Mouse (Mus musculus) neural tube, embryonic 14.5 days (tissue): ENCODE results near the gene Glyctk. TPM values are rescaled to one million over a fixed set of nuclear protein-coding genes. Genes with fewer than 3 reads are reported as not detected.

Experiments
- ATAC-seq: fragments of 200-750 bp; cut with Nextera tagmentation; 2 replicates; pipeline ENCODE4 v1.8.0; 2017; ENCODE audit warnings: low read depth, mild to moderate bottlenecking, moderate TSS enrichment, moderate library complexity
- H3K27ac ChIP-seq: fragments of 300-500 bp; sonication (generic); 2 replicates; pipeline ENCODE4 v1.5.1; 2014; ENCODE audit warnings: low read depth, mild to moderate bottlenecking, control low read depth, low read length, moderate library complexity, mixed read lengths
- H3K27me3 ChIP-seq: fragments of 300-500 bp; sonication (generic); 2 replicates; pipeline ENCODE4 v1.6.1; 2014; ENCODE audit warnings: low read length; ENCODE audit not compliant: control insufficient read depth, insufficient read depth
- H3K36me3 ChIP-seq: fragments of 300-500 bp; sonication (generic); 2 replicates; pipeline ENCODE4 v1.6.1; 2014; ENCODE audit warnings: low read length, mixed read lengths; ENCODE audit not compliant: control insufficient read depth, insufficient read depth
- H3K4me1 ChIP-seq: fragments of 300-500 bp; sonication (generic); 2 replicates; pipeline ENCODE4 v1.6.1; 2014; ENCODE audit warnings: low read length; ENCODE audit not compliant: control insufficient read depth, insufficient read depth
- H3K4me2 ChIP-seq: fragments of 300-500 bp; sonication (generic); 2 replicates; pipeline ENCODE4 v1.6.1; 2014; ENCODE audit warnings: mild to moderate bottlenecking, low read depth, low read length, control low read depth
- H3K4me3 ChIP-seq: fragments of 300-500 bp; sonication (generic); 2 replicates; pipeline ENCODE4 v1.5.1; 2014; ENCODE audit warnings: low read depth, low read length, control low read depth, mixed read lengths
- H3K9ac ChIP-seq: fragments of 300-500 bp; sonication (generic); replicated peaks from 2 replicates; pipeline ENCODE4 v1.6.1; 2014; ENCODE audit warnings: low read depth, mild to moderate bottlenecking, control low read depth, low read length, mixed read lengths
- H3K9me3 ChIP-seq: fragments of 300-500 bp; sonication (generic); 2 replicates; pipeline ENCODE4 v1.6.1; 2016; ENCODE audit warnings: low read length; ENCODE audit not compliant: control insufficient read depth
- WGBS: fragments of 180-500 bp; shearing (Covaris S2); extraction: QIAGEN DNeasy Blood & Tissue Kit; methylation state at CpG from one replicate; pipeline ENCODE4 v1.1.7; 2014; 5-methylcytosine and 5-hydroxymethylcytosine counted together
- polyA plus RNA-seq: library from polyadenylated mRNA; unstranded; fragments of >200 nt; fragmentation: Nextera tagmentation; extraction: Ambion mirVana; gene quantifications from 2 replicates; pipeline ENCODE4 v1.2.1, GENCODE M21; 2014

The Glyctk gene
- 3.3 and 4.3 TPM in 2 replicates for polyA plus RNA-seq

DNA sequence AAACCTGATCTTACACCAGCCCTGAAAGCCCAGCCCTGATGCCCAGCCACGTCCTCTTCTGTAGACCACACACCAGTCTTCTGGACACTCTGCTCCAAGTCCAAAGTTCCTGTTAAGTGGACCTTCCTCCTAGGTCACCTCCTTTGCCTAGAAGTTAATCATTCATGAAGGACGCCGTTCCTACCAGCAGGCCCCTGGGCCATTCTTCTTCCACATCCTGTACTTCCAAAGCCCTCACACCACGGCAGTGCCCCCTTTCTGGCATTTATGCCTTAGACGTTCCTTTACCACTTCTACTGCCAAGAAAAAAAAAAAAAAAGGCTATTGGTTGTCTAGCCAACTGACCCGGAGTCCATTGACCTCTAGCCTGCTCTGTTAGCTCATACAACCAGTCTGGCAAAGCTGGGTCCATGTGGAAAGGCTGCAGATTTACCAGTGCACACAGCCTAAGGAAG lies at the start of gene Glyctk:
TSS of gene Glyctk (minus strand) at position 102 of the 455 bp plus-strand sequence.
- ATAC-seq: no peak
- H3K4me1 ChIP-seq: peaks cover 11% of the 10 kb centered on the region; the same call in 1 of the 2 replicates
- H3K27ac ChIP-seq: no peak within 1 kb of the TSS

DNA sequence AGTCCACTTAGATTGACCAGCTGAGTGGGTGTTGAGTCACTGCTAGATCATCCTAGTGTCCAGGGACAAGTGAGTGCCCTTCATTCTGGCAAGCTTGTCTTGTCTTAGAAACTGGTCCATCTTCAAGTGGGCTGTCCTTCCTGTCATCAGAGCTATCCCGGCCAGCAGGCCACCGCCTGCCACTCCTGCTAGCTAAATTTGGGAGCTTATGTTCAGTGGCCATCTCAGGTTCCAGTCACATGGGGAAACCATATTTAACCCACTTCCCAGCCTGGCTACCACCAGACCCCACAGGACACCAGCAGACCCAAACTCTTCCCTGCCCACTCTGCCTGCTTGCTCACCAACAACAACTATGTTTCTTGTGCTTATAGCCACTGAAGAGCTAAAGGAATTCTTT lies 48.6 kb upstream of the Glyctk start:
- H3K9me3 ChIP-seq: no peaks in the 10 kb centered on the region
- H3K9ac ChIP-seq: no peak overlapping the region
- H3K27ac ChIP-seq: no peak overlapping the region
- no peak overlapping the region for H3K4me2 ChIP-seq
- 87% methylated on average over 2 of the region's 2 CpGs for WGBS
- H3K27me3 ChIP-seq: no peaks in the 10 kb centered on the region
- no peak for ATAC-seq
- H3K36me3 ChIP-seq: no peaks in the 10 kb centered on the region
- H3K4me1 ChIP-seq: peaks cover 20% of the 10 kb centered on the region
- no peak overlapping the region for H3K4me3 ChIP-seq

More for the DNA sequence above, at the start of gene Glyctk:
- WGBS: 78% methylated on average over 6 of the region's 6 CpGs
- no peak within 1 kb of the TSS for H3K4me2 ChIP-seq
- H3K27me3 ChIP-seq: no peaks in the 10 kb centered on the region
- H3K9ac ChIP-seq: no peak within 1 kb of the TSS
- no peak within 1 kb of the TSS for H3K4me3 ChIP-seq
- no peaks in the 10 kb centered on the region for H3K36me3 ChIP-seq
- H3K9me3 ChIP-seq: no peaks in the 10 kb centered on the region

DNA sequence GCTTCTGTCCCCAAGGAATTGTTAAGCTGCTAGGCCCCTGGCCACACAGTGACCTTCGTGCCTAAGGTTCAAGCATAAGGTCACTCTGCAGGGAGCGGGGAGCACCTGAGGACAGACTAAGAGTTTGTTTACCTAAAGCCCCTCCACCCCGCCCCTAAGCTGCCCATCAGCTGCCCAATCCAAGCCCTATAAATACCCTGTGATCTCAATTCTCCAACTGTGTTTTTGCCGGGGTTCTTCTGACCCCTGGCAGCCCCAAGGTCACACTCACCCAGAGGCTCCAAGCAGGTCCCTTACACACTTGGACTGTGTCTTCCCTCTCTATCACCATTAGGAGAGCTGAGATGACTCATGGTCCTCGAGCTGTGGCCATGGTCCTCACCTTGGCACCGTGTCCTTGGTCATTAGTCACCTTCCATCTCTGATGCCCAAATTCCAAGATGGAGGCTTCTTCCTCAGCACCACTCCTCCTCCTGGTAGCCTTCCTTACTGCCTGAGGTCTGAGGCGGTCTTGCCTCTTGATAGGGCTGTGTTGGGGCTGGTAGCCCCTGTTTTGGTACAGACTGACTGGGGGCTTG lies 47.9 kb upstream of the Glyctk start:
- Histone ChIP-seq H3K27ac (no peak overlapping the region), H3K4me3 (no peak overlapping the region), H3K27me3 (no peaks in the 10 kb centered on the region), H3K4me2 (no peak overlapping the region), H3K36me3 (no peaks in the 10 kb centered on the region), H3K4me1 (peaks cover 20% of the 10 kb centered on the region), H3K9ac (no peak overlapping the region), H3K9me3 (no peaks in the 10 kb centered on the region)
- 84% methylated on average over 7 of the region's 7 CpGs for WGBS
- ATAC-seq: no peak

DNA sequence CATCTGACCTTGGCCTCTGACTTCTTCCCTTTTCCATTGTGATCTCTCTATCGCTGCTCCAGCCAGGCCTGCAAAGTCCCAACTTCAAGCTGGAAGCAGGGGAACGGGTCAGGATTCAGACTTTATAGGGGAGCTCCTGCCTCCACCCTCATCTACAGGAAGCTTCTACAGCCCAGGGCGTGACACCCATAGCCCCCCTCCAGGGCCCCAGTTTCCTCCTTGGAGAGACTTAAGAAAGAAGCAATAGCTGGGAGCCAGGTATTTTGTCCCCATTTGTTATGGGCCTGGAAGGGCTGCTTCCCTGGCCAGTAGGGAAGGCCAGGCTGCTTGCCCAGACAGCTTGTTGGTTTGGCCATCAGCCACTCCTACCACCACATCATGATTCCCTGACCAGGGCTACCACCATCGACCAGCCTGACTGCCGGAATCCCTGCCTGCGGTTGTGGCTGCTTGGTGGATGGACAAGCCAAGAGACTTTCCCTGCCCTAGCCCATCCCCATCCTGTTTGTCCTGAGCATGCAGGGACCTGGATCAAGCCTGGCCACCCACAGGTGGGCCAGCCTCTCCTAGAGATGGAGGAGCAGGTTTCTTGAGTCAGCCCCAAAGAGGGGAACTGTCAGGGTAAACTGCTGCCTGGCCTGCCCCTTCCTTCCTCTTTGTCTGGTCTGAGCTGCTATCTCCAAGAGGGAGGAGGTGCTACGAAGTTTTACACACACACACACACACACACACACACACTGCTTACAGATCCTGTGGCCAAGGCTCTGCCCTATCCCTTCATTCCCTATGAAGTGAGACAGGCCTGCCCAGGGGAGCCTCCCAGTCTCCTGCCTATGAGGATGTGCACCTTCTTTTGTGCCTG lies 46.3 kb upstream of the Glyctk start:
- H3K27ac ChIP-seq: no peak overlapping the region

DNA sequence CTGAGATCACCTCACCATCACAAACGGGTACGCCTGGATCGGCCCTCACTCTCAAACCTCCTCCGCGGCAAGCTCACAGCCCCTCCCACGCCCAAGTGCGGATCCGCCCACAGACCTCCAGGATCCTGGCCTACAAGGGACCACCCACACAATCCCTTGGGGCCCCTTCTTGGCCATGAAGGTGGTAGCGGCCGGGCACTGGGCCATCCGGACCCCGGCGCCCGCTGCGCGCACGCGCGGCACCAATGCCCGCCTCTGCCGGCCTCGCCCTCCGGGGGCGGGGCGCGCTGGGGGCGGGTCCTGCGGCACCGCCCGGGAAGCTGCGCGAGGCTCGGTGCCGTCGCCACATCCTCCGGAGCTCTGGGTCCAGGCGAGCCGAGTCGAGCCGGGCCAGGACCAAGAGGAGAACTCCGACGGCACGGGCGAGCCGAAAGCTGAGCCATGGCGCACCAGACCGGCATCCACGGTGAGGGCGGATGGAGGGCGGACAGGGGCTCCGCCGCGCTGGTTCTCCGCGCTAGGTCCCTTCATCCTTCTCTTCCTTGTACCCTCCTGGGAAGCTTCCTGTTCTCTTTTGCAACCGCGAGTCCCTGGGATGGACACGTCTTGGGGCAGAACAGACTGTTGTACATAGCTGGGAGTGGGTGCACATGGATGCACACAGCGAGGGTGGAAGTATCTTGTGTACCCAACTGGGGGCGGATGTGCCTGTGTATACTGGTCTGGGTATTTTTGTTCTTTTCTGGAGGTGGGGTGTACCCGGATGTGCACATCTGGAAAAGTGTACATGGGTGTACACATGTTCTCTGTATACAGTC lies 45.1 kb upstream of the Glyctk start, which contains the start of gene Twf2:
TSS of gene Twf2 (plus strand) at position 290 of the 818 bp plus-strand sequence.
- Histone ChIP-seq H3K4me1 (peaks cover 20% of the 10 kb centered on the region), H3K9ac (peak within 1 kb of the TSS; percentile 78), H3K4me2 (peak within 1 kb of the TSS; percentile 67), H3K27ac (peak within 1 kb of the TSS; percentile 55), H3K27me3 (no peaks in the 10 kb centered on the region), H3K36me3 (no peaks in the 10 kb centered on the region), H3K9me3 (no peaks in the 10 kb centered on the region), H3K4me3 (peak within 1 kb of the TSS; percentile 66)
- 1% methylated on average over 56 of the region's 61 CpGs for WGBS
- peak; percentile 86 for ATAC-seq

More for the DNA sequence above, 46.3 kb upstream of the Glyctk start:
- 77% methylated on average over 7 of the region's 7 CpGs for WGBS
- Histone ChIP-seq H3K36me3 (no peaks in the 10 kb centered on the region), H3K9me3 (no peaks in the 10 kb centered on the region), H3K4me3 (peak overlapping the region; percentile 66), H3K9ac (peak overlapping the region; percentile 78; the same call in 1 of the 2 replicates), H3K27me3 (no peaks in the 10 kb centered on the region), H3K4me1 (peaks cover 20% of the 10 kb centered on the region), H3K4me2 (peak overlapping the region; percentile 67)
- ATAC-seq: no peak

DNA sequence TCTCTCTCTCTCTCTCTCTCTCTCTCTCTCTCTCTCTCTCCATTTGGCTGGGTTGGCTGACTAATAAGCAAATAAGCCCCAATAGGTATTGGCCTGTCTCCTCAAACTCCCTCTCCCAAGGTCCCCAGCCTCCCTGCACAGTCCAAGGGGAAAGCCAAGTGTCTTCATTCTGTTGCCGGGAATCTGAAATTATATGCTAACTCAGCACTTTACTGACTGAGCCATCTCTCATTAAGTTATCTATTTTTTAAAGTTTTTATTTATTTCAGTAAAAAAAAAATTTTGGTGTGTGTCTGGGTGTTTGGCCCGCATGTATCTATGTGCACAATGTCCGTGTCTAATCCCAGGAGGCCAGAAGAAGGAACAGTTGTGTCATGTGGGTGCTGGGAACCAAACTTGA lies 44.0 kb upstream of the Glyctk start:
- no peaks in the 10 kb centered on the region for H3K27me3 ChIP-seq
- peaks cover 18% of the 10 kb centered on the region for H3K4me1 ChIP-seq
- peak overlapping the region; percentile 66; the same call in 1 of the 2 replicates for H3K4me3 ChIP-seq
- no peaks in the 10 kb centered on the region for H3K36me3 ChIP-seq
- H3K27ac ChIP-seq: no peak overlapping the region
- ATAC-seq: no peak
- no peak overlapping the region for H3K9ac ChIP-seq
- H3K4me2 ChIP-seq: peak overlapping the region; percentile 67
- no peaks in the 10 kb centered on the region for H3K9me3 ChIP-seq
- WGBS: 89% methylated on average over 3 of the region's 3 CpGs

DNA sequence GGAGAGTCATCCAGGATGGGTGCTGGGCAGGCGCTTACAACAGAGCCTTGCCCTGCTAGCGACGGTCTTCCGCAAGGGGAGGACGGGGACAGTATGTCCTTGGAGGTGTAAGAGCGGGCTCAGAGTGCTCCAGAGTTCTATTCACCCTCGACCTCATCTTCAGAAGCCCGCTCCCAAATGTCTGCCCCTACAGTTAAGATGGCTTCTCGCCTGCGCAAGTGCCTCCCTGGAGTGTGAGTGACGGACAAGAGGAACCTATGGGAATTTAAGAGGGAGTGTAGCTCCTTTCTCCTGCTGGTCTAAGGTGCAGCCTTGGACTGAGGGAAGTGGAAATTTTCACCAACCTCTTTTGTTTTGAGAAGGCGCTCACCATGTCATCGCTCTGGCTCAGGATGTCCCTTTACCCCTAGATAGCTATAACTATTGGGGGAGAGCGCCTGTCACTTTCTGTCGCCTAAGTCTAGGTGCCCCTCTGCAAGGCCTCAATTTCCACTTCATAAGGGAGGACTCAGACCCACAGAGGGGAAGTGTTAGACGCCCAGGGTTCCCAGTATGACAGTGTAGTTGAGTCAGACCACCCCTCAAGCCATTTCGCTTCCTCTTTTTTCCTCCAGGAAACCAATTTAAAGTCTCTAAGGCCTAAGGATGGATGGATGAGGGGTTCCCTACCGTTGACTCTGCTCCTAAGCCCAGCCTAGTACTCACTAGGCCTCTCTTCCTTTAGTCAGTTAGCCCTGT lies 41.8 kb upstream of the Glyctk start, which contains the start of gene Ppm1m:
TSS of gene Ppm1m (minus strand) at position 212 of the 738 bp plus-strand sequence.
- H3K27me3 ChIP-seq: no peaks in the 10 kb centered on the region
- no peak for ATAC-seq
- H3K27ac ChIP-seq: no peak within 1 kb of the TSS
- H3K9ac ChIP-seq: peak within 1 kb of the TSS; percentile 66
- H3K36me3 ChIP-seq: no peaks in the 10 kb centered on the region
- no peaks in the 10 kb centered on the region for H3K9me3 ChIP-seq
- WGBS: 39% methylated on average over 18 of the region's 18 CpGs
- peak within 1 kb of the TSS; percentile 73 for H3K4me2 ChIP-seq
- peaks cover 12% of the 10 kb centered on the region for H3K4me1 ChIP-seq
- H3K4me3 ChIP-seq: peak within 1 kb of the TSS; percentile 52

DNA sequence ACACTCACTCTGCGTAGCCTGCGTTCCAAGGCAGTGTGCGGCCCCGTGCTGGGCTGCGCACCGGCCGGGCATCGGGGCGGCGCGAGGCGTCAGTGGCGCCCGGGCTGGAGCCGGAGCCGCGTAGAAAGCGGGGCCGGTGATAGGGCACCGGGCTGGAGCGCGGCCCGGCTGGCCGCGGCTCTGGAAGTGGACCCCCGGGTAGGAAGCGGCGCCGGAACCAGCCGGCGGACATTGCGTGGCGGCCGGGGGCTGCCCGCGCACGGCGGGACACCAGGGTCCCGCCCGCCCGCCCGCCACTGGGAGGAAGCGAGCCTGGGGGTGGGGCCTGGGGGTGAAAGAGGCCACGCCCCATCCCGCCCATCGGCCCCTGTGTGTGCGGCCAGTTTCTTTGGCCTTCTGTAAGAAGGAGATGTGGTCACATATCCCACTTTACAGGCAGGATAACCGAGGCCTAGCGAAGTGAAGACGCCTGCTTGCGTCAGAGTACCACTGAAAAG lies 41.1 kb upstream of the Glyctk start:
- WGBS: 1% methylated on average over 41 of the region's 51 CpGs
- H3K4me1 ChIP-seq: peaks cover 5% of the 10 kb centered on the region
- H3K9ac ChIP-seq: peak overlapping the region; percentile 66
- H3K36me3 ChIP-seq: no peaks in the 10 kb centered on the region
- H3K27ac ChIP-seq: no peak overlapping the region
- peak overlapping the region; percentile 73 for H3K4me2 ChIP-seq
- no peaks in the 10 kb centered on the region for H3K9me3 ChIP-seq
- H3K27me3 ChIP-seq: no peaks in the 10 kb centered on the region
- peak overlapping the region; percentile 52 for H3K4me3 ChIP-seq
- ATAC-seq: peak; percentile 36; the same call in 1 of the 2 replicates
